Mouse (Mus musculus) embryonic facial prominence, embryonic 14.5 days (tissue): ENCODE measurements around the gene Coa5. TPM values are rescaled to one million over a fixed set of nuclear protein-coding genes. Genes with fewer than 3 reads are reported as not detected.

Experiments
- ATAC-seq: fragments of 200-750 bp; cut with Nextera tagmentation; 2 replicates; pipeline ENCODE4 v1.8.0; 2017; ENCODE audit warnings: low read depth, moderate number of reproducible peaks, moderate TSS enrichment
- DNase-seq: peaks from one replicate; pipeline ENCODE4 v3.0.0-alpha.2; 2015; ENCODE audit warnings: low spot score
- H3K27ac ChIP-seq: fragments of 300-500 bp; sonication (generic); replicated peaks from 2 replicates; pipeline ENCODE4 v1.5.1; 2014; ENCODE audit warnings: low read depth, mild to moderate bottlenecking, low read length, moderate library complexity
- H3K27me3 ChIP-seq: fragments of 300-500 bp; sonication (generic); replicated peaks from 2 replicates; pipeline ENCODE4 v1.6.1; 2014; ENCODE audit warnings: low read length; ENCODE audit not compliant: control insufficient read depth, insufficient read depth
- H3K36me3 ChIP-seq: fragments of 300-500 bp; sonication (generic); 2 replicates; pipeline ENCODE4 v1.6.1; 2014; ENCODE audit warnings: low read length, mixed read lengths; ENCODE audit not compliant: control insufficient read depth, insufficient read depth
- H3K4me1 ChIP-seq: fragments of 300-500 bp; sonication (generic); 2 replicates; pipeline ENCODE4 v1.6.1; 2014; ENCODE audit warnings: antibody characterized with exemption, low read length; ENCODE audit not compliant: control insufficient read depth, insufficient read depth
- H3K4me2 ChIP-seq: fragments of 300-500 bp; sonication (generic); 2 replicates; pipeline ENCODE4 v1.6.1; 2014; ENCODE audit warnings: low read depth, mild to moderate bottlenecking, low read length, moderate library complexity, mixed read lengths
- H3K4me3 ChIP-seq: fragments of 300-500 bp; sonication (generic); 2 replicates; pipeline ENCODE4 v1.5.1; 2014; ENCODE audit warnings: low read depth, mild to moderate bottlenecking, low read length
- H3K9ac ChIP-seq: fragments of 300-500 bp; sonication (generic); 2 replicates; pipeline ENCODE4 v1.6.1; 2014; ENCODE audit warnings: low read depth, mild to moderate bottlenecking, low read length, moderate library complexity, mixed read lengths
- H3K9me3 ChIP-seq: fragments of 300-500 bp; sonication (generic); 2 replicates; pipeline ENCODE4 v1.6.1; 2016; ENCODE audit warnings: low read length; ENCODE audit not compliant: control insufficient read depth
- WGBS: fragments of 180-500 bp; shearing (Covaris S2); extraction: QIAGEN DNeasy Blood & Tissue Kit; methylation state at CpG from one replicate; pipeline ENCODE4 v1.1.7; 2014; 5-methylcytosine and 5-hydroxymethylcytosine counted together
- polyA plus RNA-seq: library from polyadenylated mRNA; unstranded; fragments of >200 nt; fragmentation: Nextera tagmentation; extraction: Ambion mirVana; gene quantifications from 2 replicates; pipeline ENCODE4 v1.2.1, GENCODE M21; 2014

The Coa5 gene
- polyA plus RNA-seq, 1 experiment from 2014 or later = 49.0 TPM

GRCm38 (mm10) chr1:37393174-37393573 lies 36.7 kb downstream of the Coa5 start:
- Histone ChIP-seq H3K4me1 (no peaks in the 10 kb centered on the region), H3K9ac (no peak overlapping the region), H3K27me3 (no peaks in the 10 kb centered on the region), H3K27ac (no peak overlapping the region), H3K4me2 (no peak overlapping the region), H3K9me3 (no peaks in the 10 kb centered on the region), H3K36me3 (peaks cover 47% of the 10 kb centered on the region), H3K4me3 (no peak overlapping the region)
- DNase-seq (no peak), ATAC-seq (no peak)
- 87% methylated on average over 5 of the region's 5 CpGs for WGBS

- H3K4me2 ChIP-seq = no peak overlapping the region
- no peaks in the 10 kb centered on the region for H3K27me3 ChIP-seq
- H3K4me3 ChIP-seq = no peak overlapping the region
- ATAC-seq = no peak
- DNase-seq = no peak
- H3K27ac ChIP-seq = no peak overlapping the region
- H3K9me3 ChIP-seq = no peaks in the 10 kb centered on the region
- no peaks in the 10 kb centered on the region for H3K4me1 ChIP-seq
- no peak overlapping the region for H3K9ac ChIP-seq
- peaks cover 18% of the 10 kb centered on the region; the same call in 1 of the 2 replicates for H3K36me3 ChIP-seq
- WGBS = 67% methylated on average over 7 of the region's 7 CpGs
Measured at GRCm38 (mm10) chr1:37386448-37386971, 43.4 kb downstream of the Coa5 start.

DNA sequence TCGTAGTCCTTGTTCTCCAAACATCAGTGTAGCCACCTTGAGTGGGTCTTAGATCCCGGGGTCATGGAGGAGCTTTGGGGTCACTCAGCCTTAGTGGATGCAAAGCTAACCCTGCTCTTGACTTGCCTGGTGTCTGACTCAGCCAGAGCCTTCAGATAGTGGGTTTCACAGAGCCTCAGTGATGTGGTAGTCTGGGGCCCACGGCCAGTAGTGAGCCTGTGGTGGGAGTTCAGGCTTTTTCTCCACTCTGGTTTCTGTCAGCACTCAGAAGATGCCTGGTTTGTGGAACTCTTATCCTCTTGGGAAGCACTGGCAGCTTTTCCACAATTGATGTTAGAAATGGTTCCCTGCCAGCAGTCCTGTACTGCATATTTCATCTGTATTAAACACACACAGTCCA lies 45.6 kb downstream of the Coa5 start:
- WGBS = 76% methylated on average over 3 of the region's 3 CpGs

GRCm38 (mm10) chr1:37380913-37381312 lies 49.0 kb downstream of the Coa5 start:
- H3K9me3 ChIP-seq = no peaks in the 10 kb centered on the region
- no peak overlapping the region for H3K4me3 ChIP-seq
- DNase-seq (no peak), ATAC-seq (no peak)
- H3K9ac ChIP-seq = no peak overlapping the region
- H3K4me1 ChIP-seq = no peaks in the 10 kb centered on the region
- peaks cover 22% of the 10 kb centered on the region; the same call in 1 of the 2 replicates for H3K36me3 ChIP-seq
- no peak overlapping the region for H3K4me2 ChIP-seq
- no peaks in the 10 kb centered on the region for H3K27me3 ChIP-seq
- WGBS = 96% methylated on average over 5 of the region's 5 CpGs
- no peak overlapping the region for H3K27ac ChIP-seq

More for the DNA sequence above, 45.6 kb downstream of the Coa5 start:
- DNase-seq = peak; percentile 12
- H3K9me3 ChIP-seq = no peaks in the 10 kb centered on the region
- H3K27me3 ChIP-seq = no peaks in the 10 kb centered on the region
- H3K4me2 ChIP-seq = no peak overlapping the region
- ATAC-seq = no peak
- H3K27ac ChIP-seq = no peak overlapping the region
- H3K9ac ChIP-seq = no peak overlapping the region
- no peaks in the 10 kb centered on the region for H3K4me1 ChIP-seq
- peaks cover 17% of the 10 kb centered on the region; the same call in 1 of the 2 replicates for H3K36me3 ChIP-seq
- H3K4me3 ChIP-seq = no peak overlapping the region

DNA sequence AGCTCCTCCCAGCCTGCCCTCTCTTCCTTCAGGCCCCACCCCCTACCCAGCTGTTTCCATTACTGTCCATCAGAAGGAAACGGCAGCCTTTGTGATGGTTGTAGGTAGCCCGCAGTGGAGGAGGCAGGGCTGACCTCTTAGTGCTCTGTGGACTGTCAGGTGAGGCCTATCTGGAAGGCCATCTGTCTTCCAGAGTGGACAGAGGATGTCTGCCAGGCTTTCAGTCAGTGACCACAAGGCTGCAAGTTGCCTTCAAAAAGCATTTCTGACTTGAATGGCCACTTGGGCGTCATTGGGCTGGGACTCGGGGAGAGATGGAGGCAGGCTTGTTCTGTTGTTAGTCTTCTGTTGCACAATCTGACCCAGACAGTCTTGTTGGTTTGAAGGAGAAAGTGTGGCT lies 50.4 kb downstream of the Coa5 start:
- no peaks in the 10 kb centered on the region for H3K27me3 ChIP-seq
- H3K27ac ChIP-seq = no peak overlapping the region
- no peaks in the 10 kb centered on the region for H3K4me1 ChIP-seq
- WGBS = 62% methylated on average over 4 of the region's 4 CpGs
- no peak overlapping the region for H3K9ac ChIP-seq
- H3K4me2 ChIP-seq = no peak overlapping the region
- H3K36me3 ChIP-seq = peaks cover 34% of the 10 kb centered on the region
- H3K9me3 ChIP-seq = no peaks in the 10 kb centered on the region
- H3K4me3 ChIP-seq = no peak overlapping the region
- ATAC-seq (no peak; the same call in 1 of the 2 replicates), DNase-seq (no peak)

DNA sequence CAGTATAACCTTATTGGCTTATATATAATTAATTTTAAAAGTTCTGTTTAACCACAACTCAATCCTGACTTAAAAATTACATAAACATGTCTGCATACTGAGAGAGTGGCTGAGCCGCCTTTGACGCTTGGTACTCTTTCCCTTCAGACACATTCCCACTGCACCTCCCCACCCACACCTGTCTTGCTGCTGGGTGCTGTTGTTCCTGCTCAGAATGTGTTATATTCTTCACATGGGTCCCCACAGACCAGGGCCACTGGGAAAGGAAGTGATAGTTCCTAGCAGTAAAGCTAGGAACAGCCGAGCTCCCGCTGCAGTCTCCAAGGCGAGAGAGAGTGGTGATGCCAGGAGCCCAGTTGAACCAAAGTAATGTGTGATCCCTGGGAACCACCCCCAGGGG lies 51.8 kb downstream of the Coa5 start:
- WGBS = 89% methylated on average over 5 of the region's 5 CpGs
- Histone ChIP-seq H3K4me3 (no peak overlapping the region), H3K9me3 (no peaks in the 10 kb centered on the region), H3K4me2 (no peak overlapping the region), H3K4me1 (no peaks in the 10 kb centered on the region), H3K27ac (no peak overlapping the region), H3K27me3 (no peaks in the 10 kb centered on the region), H3K36me3 (peaks cover 39% of the 10 kb centered on the region), H3K9ac (no peak overlapping the region)
- DNase-seq (no peak), ATAC-seq (no peak)

- Histone ChIP-seq H3K27me3 (no peaks in the 10 kb centered on the region), H3K36me3 (peaks cover 43% of the 10 kb centered on the region), H3K27ac (no peak overlapping the region), H3K4me2 (no peak overlapping the region), H3K9ac (no peak overlapping the region), H3K4me1 (no peaks in the 10 kb centered on the region), H3K9me3 (no peaks in the 10 kb centered on the region), H3K4me3 (no peak overlapping the region)
- ATAC-seq (no peak), DNase-seq (no peak)
- WGBS = 60% methylated on average over 2 of the region's 2 CpGs
Measured at GRCm38 (mm10) chr1:37376751-37377150, 53.2 kb downstream of the Coa5 start.

DNA sequence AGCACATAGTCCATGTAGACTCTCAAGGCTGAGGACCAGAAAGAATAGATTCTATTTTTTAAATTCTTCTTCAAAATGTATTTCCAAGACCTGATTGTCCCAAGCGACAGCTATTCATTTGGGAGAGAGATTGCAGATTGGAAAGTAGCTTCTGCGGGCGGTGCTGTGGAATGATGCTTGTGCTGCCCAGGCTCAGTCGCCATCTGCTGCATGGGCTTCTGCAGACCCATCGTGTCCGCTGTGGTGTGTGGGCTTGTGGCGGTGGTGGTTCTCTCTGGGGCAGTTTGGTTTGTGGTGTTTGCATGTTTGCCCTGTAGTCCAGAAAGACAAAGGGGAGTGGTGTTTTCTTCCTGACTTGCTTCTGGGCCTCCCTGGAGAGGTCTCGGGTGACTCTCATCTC lies 53.7 kb downstream of the Coa5 start:
- H3K9me3 ChIP-seq = no peaks in the 10 kb centered on the region
- H3K36me3 ChIP-seq = peaks cover 43% of the 10 kb centered on the region
- ATAC-seq = no peak
- DNase-seq = no peak
- H3K4me1 ChIP-seq = no peaks in the 10 kb centered on the region
- no peak overlapping the region for H3K27ac ChIP-seq
- H3K9ac ChIP-seq = no peak overlapping the region
- H3K27me3 ChIP-seq = no peaks in the 10 kb centered on the region
- WGBS = 92% methylated on average over 8 of the region's 8 CpGs
- H3K4me3 ChIP-seq = no peak overlapping the region
- H3K4me2 ChIP-seq = no peak overlapping the region

DNA sequence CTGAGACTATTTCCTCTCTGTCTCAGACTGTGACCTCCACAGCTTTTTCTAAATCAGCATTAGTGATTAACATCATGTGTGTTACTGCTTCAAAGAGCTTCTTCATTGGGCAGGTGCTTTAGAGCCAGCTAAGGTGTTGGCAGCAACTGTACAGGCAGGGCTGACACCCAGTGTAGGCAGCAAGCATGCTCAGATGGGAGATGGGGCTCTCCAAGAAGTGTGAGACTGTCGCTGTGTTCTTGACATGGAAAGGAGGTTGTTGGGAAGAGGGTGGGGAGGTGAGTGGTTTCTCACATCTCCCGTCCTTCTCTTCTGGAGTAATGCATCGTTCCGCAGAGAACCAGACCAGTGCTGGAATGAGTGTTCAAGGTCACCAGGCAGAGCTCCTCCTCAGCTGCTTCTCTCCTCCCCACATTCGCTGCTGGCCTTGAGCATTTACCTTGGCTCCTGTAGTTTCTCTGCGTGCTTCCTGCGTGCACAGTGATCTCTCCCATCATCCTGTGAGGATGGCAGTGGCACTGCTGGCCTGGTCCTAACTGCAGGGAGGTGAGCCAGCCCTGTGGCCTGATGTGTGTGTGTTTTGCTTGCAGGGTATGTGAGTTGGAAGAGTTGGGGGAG lies 61.0 kb downstream of the Coa5 start:
- H3K36me3 ChIP-seq = peaks cover 32% of the 10 kb centered on the region
- WGBS = 87% methylated on average over 7 of the region's 7 CpGs
- H3K4me1 ChIP-seq = no peaks in the 10 kb centered on the region

More for the DNA sequence above, 61.0 kb downstream of the Coa5 start:
- no peak overlapping the region for H3K9ac ChIP-seq
- H3K27ac ChIP-seq = no peak overlapping the region
- H3K4me2 ChIP-seq = no peak overlapping the region
- ATAC-seq (no peak), DNase-seq (no peak)
- H3K9me3 ChIP-seq = no peaks in the 10 kb centered on the region
- no peaks in the 10 kb centered on the region for H3K27me3 ChIP-seq
- no peak overlapping the region for H3K4me3 ChIP-seq
